Mouse (Mus musculus): ENCODE results near the gene Psenen.

Psenen gene

DNA sequence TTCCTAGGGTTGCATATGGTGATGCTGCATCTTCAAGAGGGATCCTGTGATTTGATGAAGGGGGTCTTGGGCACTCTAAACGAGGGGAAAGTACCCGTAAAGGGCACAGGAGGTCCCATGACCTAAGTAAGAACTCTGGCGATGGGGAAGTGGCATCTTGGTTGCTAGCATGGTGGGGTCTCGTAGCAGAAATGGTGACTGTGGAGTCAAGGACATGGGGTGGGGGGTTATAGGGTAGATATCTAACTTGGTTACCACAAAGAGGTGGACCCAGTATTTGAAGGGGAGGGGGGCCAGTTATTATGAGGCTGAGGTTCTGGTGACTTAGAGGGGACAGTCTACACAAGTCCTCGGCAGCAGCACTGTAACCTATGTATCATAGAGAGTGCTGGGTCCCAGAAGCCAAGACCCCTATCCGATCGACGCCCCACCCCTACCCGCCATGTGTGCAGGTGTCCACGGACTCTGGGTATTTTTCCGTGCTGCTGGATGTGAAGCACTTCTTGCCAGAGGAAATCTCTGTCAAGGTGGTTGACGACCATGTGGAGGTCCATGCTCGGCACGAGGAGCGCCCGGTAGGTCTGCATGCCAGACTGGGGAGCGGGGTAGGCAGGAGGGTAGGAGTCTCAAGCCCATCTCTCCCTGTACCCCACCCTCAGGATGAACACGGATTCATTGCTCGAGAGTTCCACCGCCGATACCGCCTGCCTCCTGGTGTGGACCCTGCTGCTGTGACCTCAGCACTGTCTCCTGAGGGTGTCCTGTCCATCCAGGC lies 9.4 kb downstream of the Psenen start:
- DNase-seq (ENCODE audit: low spot score in 2 of 2) = no peak

DNA sequence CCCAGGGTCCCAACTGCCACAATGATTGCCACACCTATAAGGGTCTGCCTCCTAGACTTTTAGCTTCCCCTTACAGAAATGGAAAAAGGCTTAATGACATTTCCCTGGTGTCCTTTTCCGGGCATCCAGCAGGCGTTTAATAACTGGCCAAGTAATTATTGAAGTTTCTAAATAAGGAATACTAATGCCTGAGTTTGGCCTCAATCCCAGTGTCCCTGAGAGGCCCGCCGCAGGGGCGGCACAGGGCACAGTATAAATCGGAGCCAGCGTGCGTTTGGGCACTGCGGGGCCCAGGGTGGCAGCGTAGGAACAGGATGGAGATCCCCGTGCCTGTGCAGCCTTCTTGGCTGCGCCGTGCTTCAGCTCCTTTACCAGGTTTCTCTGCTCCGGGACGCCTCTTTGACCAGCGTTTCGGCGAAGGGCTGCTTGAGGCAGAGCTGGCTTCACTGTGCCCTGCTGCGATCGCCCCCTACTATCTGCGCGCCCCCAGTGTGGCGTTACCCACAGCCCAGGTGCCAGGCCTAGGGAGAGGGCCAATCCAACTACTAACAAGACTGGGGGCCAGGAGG lies 10.3 kb downstream of the Psenen start:
- DNase-seq (ENCODE audit: low spot score in 2 of 2) = no peak

DNA sequence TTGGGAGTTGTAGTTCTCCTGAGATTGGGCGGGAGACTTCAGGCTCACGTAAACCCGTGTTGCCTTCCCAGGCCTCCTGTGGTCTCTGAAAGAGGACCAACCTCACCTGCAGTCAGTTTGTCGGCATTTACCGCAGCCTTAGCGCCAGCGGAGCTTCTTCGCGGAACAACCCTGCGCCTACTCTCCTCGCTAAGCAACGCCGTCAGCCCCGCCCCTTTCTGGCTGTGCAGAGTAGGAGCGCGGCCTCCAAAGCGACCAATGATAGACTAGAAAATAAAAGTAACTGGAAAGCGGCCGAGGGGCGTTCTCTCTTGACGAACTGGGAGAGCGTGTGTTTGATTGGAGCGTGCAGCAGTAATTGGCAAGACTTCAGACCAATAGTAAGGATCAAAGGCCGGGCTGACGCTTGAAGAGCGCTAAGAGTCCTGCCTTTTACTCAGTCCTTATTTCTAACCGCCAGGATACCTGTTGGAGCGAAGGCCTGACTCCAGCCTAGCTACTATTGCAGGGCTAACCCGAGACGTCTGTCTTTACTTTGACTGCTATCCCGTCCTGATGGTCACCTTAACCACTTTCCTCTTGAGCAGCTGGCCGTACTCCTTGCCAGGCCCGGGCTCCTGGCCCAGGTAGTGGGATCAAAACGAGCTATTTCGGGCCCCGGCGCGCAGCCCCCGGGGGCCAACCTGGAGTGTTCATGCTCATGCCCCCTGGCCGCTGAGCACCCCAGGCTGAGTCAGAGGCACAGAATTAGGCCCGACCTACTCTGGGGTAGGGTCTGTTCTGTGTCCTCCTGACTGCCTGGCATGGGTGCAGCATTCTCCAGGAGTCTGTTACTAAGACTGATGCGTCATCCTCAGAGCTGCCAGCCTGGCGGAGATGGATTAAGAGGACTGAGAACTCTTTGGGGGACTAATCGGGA lies 11.1 kb downstream of the Psenen start, which contains the start of the genes Hspb6 and Proser3:
Gene Hspb6 (plus strand): TSS at position 77 of the 919 bp plus-strand sequence.
Gene Proser3 (minus strand): TSS at position 198 of the 919 bp plus-strand sequence.
- peak; percentile 92 to 93 for DNase-seq (ENCODE audit: low spot score in 2 of 2)

GRCm38 (mm10) chr7:30551445-30552101 lies 11.9 kb downstream of the Psenen start:
- no peak for DNase-seq (ENCODE audit: low spot score in 2 of 2)

DNA sequence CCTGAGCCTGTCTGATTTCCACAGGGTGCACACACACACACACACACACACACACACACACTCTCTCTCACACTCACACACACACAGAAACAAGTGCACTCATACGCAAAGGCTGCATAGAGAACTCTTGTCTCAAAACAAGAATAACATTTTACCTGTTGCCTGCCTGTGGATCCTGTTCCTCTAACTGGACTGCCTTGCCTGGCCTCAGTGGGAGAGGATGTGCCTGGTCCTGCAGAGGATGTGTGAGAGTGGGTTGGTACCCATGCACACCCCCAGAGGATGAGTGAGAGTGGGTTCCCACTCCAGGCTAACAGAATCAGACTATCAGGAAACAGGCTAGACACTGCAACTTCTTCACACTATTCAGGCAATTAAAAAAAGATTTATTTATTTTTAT lies 12.8 kb downstream of the Psenen start:
- no peak for DNase-seq (ENCODE audit: low spot score in 2 of 2)

- DNase-seq (ENCODE audit: low spot score in 2 of 2) = no peak
Observed at GRCm38 (mm10) chr7:30549880-30550279, 13.5 kb downstream of the Psenen start.

- no peak for DNase-seq (ENCODE audit: low spot score in 2 of 2)
Observed at GRCm38 (mm10) chr7:30544327-30544726, 19.1 kb downstream of the Psenen start.

GRCm38 (mm10) chr7:30540572-30540971 lies 22.9 kb downstream of the Psenen start:
- no peak for DNase-seq (ENCODE audit: low spot score in 2 of 2)

GRCm38 (mm10) chr7:30534633-30535577 lies 28.5 kb downstream of the Psenen start, which contains the start of gene Arhgap33:
Gene Arhgap33, minus strand, starts transcription at chr7:30535060.
- DNase-seq (ENCODE audit: low spot score in 2 of 2) = peak; percentile 86 to 94

GRCm38 (mm10) chr7:30533941-30534632 lies 29.3 kb downstream of the Psenen start:
- no peak for DNase-seq (ENCODE audit: low spot score in 2 of 2)

GRCm38 (mm10) chr7:30532931-30533330 lies 30.5 kb downstream of the Psenen start:
- DNase-seq (ENCODE audit: low spot score in 2 of 2) = no peak

- DNase-seq (ENCODE audit: low spot score in 2 of 2) = peak in 1 of 2 experiments; percentile 63
Observed at GRCm38 (mm10) chr7:30531291-30531815, 32.1 kb downstream of the Psenen start.

DNA sequence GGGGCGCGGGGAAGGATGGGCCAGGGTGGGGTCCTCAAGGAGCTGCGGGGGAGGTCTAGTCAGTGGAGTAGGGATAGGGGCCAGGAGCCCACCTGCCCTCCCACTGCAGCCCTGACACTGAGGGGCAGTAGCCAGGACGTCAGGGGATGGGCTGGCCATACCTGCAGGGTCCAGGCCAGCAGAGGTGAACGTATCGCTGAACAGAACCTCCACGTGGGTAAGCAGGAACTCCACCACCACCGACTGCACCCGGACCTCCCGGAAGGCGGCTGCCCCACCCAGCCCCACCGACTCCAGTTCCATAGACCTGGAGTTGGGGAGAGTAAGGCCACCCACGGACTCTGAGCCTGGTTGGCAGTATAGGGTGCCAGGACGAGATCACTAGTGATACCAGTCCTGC lies 36.4 kb downstream of the Psenen start:
- DNase-seq (ENCODE audit: low spot score in 2 of 2) = no peak

- no peak for DNase-seq (ENCODE audit: low spot score in 2 of 2)
Observed at GRCm38 (mm10) chr7:30526399-30526798, 37.0 kb downstream of the Psenen start.

DNA sequence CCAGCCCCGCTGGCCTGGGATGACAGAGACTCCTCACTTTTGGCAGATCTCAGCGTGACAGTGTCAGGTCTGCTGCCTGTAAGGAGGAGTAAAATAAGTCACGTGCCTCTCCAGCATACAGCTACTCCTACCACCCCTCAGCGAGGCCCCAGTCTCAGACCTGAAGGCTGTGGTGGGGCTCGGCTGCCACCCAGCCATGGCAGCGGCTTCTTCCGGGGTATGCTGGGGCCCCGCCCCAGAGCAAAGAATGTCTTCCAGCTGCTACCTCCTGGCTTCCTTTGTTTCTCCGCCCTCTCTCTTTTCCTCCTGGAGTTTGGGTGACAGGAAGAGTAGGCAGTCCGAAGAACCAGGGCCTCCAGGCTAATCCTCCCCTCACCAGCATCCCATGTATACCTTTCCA lies 37.5 kb downstream of the Psenen start:
- DNase-seq (ENCODE audit: low spot score in 2 of 2) = no peak

DNA sequence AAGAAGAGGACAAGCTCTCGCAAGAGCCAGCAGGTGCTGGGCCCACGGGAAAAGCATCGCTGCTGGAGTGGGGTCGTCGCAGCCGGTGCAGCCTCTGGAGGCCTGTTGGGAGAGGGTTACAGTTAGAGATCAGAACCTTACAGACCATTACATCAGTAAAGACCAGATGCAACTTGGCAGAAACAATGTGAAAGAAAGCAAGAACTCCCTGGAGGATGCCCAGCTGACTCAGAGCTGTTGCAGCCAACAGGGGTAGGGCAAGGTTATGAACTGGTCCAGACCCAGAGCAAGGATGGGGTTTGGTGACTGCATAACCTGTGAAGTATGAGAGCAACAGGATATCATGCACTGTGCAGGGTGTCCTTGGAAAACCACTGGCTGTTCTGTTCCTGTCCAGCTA lies 38.9 kb downstream of the Psenen start:
- DNase-seq (ENCODE audit: low spot score in 2 of 2) = no peak

DNA sequence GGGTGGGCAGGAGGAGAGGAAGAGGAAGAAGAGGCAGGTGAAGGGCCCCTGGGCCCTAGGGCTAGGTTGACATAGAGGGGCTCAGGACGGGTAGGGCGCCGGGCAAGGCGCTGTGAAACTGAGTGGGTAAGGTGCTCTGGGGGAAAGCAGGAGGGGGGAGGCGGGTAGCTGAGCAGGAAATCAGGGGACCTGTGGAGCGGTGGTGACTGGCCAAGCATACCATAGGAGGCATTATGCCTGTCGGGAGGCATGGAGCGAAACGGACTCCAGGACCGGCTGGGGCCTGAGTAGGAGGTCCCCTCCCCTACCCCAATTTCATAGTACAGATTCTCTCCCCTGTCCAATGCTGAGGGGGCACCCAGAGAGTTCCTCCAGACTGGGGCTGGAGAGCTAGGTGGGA lies 40.6 kb downstream of the Psenen start:
- no peak for DNase-seq (ENCODE audit: low spot score in 2 of 2)

- no peak for DNase-seq (ENCODE audit: low spot score in 2 of 2)
Observed at GRCm38 (mm10) chr7:30520856-30521255, 42.6 kb downstream of the Psenen start.

DNA sequence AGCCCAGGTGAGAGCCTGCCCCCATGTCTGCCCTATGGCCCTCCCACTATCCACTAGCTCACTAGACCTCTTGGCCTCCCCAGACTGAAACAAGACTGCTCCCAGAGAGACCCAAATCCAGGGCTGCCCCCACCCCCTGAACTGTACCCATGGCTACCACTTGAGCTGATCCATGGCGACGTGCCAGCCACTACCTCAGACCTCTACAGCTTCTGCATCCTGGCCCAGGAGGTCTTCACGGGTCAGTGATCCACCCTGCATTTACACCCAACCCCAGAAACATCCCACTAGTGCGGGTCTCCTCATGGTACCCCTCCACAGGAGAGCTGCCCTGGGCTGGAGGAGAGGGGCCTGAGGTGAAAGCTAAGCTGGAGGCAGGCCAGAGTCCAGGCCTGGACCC lies 43.0 kb downstream of the Psenen start:
- no peak for DNase-seq (ENCODE audit: low spot score in 2 of 2)

DNA sequence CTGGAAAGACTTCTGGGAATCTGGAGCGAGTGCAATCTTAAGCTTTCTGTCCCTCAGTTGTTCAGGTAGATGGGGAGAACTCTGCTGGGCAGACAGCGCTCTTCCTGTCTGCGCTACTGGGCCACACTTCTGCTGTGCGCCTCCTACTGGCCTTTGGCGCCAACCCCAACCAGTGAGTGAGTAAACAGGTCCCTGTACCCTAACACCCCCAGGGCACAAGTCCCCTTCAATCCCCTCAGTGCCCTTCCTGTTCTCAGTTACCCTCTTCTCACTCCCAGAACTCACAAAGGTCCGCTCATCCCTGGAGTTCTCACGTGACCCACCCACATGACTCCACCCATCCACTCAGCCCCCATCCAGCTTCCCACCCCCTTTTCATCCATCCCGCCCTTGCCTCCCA lies 45.1 kb downstream of the Psenen start:
- no peak for DNase-seq (ENCODE audit: low spot score in 2 of 2)

Data from frontal cortex, postnatal 25 days (tissue).